Mouse (Mus musculus): ENCODE data around the gene Clec9a. TPM values are rescaled to one million over a fixed set of nuclear protein-coding genes. Genes with fewer than 3 reads are reported as not detected.

The Clec9a gene
- 5.4 and 8.7 TPM in 2 replicates for polyA plus RNA-seq (2012; rRNA removed)

- 87% methylated on average over 2 of the region's 2 CpGs for whole genome bisulfite sequencing
- no peak within 1 kb of the TSS for H3K27ac ChIP-seq (ENCODE audit: insufficient read depth, low read length)
- TF ChIP-seq CTCF (IDR thresholded peaks at IDR 0.05; ENCODE audit: extremely low read depth, insufficient read depth, insufficient read length, insufficient replicate concordance) (no peak), POLR2A (IDR thresholded peaks at IDR 0.05; ENCODE audit: low read depth, low read length) (no peak)
Measured at GRCm38 (mm10) chr6:129408562-129408961, at the start of gene Clec9a. TSS of gene Clec9a (plus strand) at chr6:129408862.

GRCm38 (mm10) chr6:129359515-129359914 lies 49.1 kb upstream of the Clec9a start:
- Histone ChIP-seq H3K27me3 (ENCODE audit: control insufficient read depth, insufficient read depth, low read length) (no peaks in the 10 kb centered on the region), H3K36me3 (ENCODE audit: control insufficient read depth, insufficient read depth, low read length) (no peaks in the 10 kb centered on the region), H3K4me3 (ENCODE audit: extremely low read depth, insufficient read depth, insufficient read length) (no peak overlapping the region), H3K4me1 (ENCODE audit: control insufficient read depth, insufficient read depth, insufficient read length) (peaks cover 3% of the 10 kb centered on the region; the same call in 1 of the 2 replicates), H3K27ac (ENCODE audit: insufficient read depth, low read length) (no peak overlapping the region)
- WGBS, result 80% methylated on average over 2 of the region's 2 CpGs
- TF ChIP-seq CTCF (IDR thresholded peaks at IDR 0.05; ENCODE audit: extremely low read depth, insufficient read depth, insufficient read length, insufficient replicate concordance) (no peak), POLR2A (IDR thresholded peaks at IDR 0.05; ENCODE audit: low read depth, low read length) (no peak)
- no peak for DNase-seq (ENCODE audit: low read depth in 1 of 2, low spot score in 2 of 2)

More at GRCm38 (mm10) chr6:129408562-129408961, at the start of gene Clec9a:
- DNase-seq (ENCODE audit: low read depth in 1 of 2, low spot score in 2 of 2), result no peak
- Histone ChIP-seq H3K27me3 (ENCODE audit: control insufficient read depth, insufficient read depth, low read length) (no peaks in the 10 kb centered on the region), H3K36me3 (ENCODE audit: control insufficient read depth, insufficient read depth, low read length) (no peaks in the 10 kb centered on the region), H3K4me1 (ENCODE audit: control insufficient read depth, insufficient read depth, insufficient read length) (peaks cover 1% of the 10 kb centered on the region; the same call in 1 of the 2 replicates), H3K4me3 (ENCODE audit: extremely low read depth, insufficient read depth, insufficient read length) (no peak within 1 kb of the TSS)

- no peak overlapping the region for H3K4me3 ChIP-seq (ENCODE audit: extremely low read depth, insufficient read depth, insufficient read length)
- TF ChIP-seq POLR2A (IDR thresholded peaks at IDR 0.05; ENCODE audit: low read depth, low read length) (no peak), CTCF (IDR thresholded peaks at IDR 0.05; ENCODE audit: extremely low read depth, insufficient read depth, insufficient read length, insufficient replicate concordance) (no peak)
- no peaks in the 10 kb centered on the region; the same call in 1 of the 2 replicates for H3K4me1 ChIP-seq (ENCODE audit: control insufficient read depth, insufficient read depth, insufficient read length)
- WGBS, result 94% methylated on average over 1 of the region's 1 CpGs
- no peaks in the 10 kb centered on the region for H3K36me3 ChIP-seq (ENCODE audit: control insufficient read depth, insufficient read depth, low read length)
- DNase-seq (ENCODE audit: low read depth in 1 of 2, low spot score in 2 of 2), result no peak
- no peaks in the 10 kb centered on the region for H3K27me3 ChIP-seq (ENCODE audit: control insufficient read depth, insufficient read depth, low read length)
- H3K27ac ChIP-seq (ENCODE audit: insufficient read depth, low read length), result no peak overlapping the region
Measured at GRCm38 (mm10) chr6:129363942-129364341, 44.7 kb upstream of the Clec9a start.

- DNase-seq (ENCODE audit: low read depth in 1 of 2, low spot score in 2 of 2), result peak; percentile 48 to 56
Measured at GRCm38 (mm10) chr6:129365959-129366359, 42.7 kb upstream of the Clec9a start.

GRCm38 (mm10) chr6:129369374-129370132 lies 39.1 kb upstream of the Clec9a start:
- no peak for DNase-seq (ENCODE audit: low read depth in 1 of 2, low spot score in 2 of 2)
- H3K4me3 ChIP-seq (ENCODE audit: extremely low read depth, insufficient read depth, insufficient read length), result no peak overlapping the region
- H3K36me3 ChIP-seq (ENCODE audit: control insufficient read depth, insufficient read depth, low read length), result no peaks in the 10 kb centered on the region
- 58% methylated on average over 7 of the region's 7 CpGs for WGBS
- TF ChIP-seq POLR2A (IDR thresholded peaks at IDR 0.05; ENCODE audit: low read depth, low read length), result no peak
- no peak for TF ChIP-seq CTCF (IDR thresholded peaks at IDR 0.05; ENCODE audit: extremely low read depth, insufficient read depth, insufficient read length, insufficient replicate concordance)
- peaks cover 2% of the 10 kb centered on the region; the same call in 1 of the 2 replicates for H3K4me1 ChIP-seq (ENCODE audit: control insufficient read depth, insufficient read depth, insufficient read length)
- H3K27me3 ChIP-seq (ENCODE audit: control insufficient read depth, insufficient read depth, low read length), result no peaks in the 10 kb centered on the region
- H3K27ac ChIP-seq (ENCODE audit: insufficient read depth, low read length), result no peak overlapping the region; the same call in none of the 2 replicates

More at GRCm38 (mm10) chr6:129365959-129366359, 42.7 kb upstream of the Clec9a start:
- H3K36me3 ChIP-seq (ENCODE audit: control insufficient read depth, insufficient read depth, low read length), result no peaks in the 10 kb centered on the region
- peaks cover 2% of the 10 kb centered on the region; the same call in 1 of the 2 replicates for H3K4me1 ChIP-seq (ENCODE audit: control insufficient read depth, insufficient read depth, insufficient read length)
- H3K27me3 ChIP-seq (ENCODE audit: control insufficient read depth, insufficient read depth, low read length), result no peaks in the 10 kb centered on the region
- no peak overlapping the region for H3K4me3 ChIP-seq (ENCODE audit: extremely low read depth, insufficient read depth, insufficient read length)
- TF ChIP-seq CTCF (IDR thresholded peaks at IDR 0.05; ENCODE audit: extremely low read depth, insufficient read depth, insufficient read length, insufficient replicate concordance), result peak; percentile 38; the same call in 1 of the 2 replicates
- no peak for TF ChIP-seq POLR2A (IDR thresholded peaks at IDR 0.05; ENCODE audit: low read depth, low read length)
- H3K27ac ChIP-seq (ENCODE audit: insufficient read depth, low read length), result no peak overlapping the region
- 7% methylated on average over 6 of the region's 6 CpGs for WGBS

- H3K27ac ChIP-seq (ENCODE audit: insufficient read depth, low read length), result no peak overlapping the region
- H3K4me1 ChIP-seq (ENCODE audit: control insufficient read depth, insufficient read depth, insufficient read length), result peaks cover 4% of the 10 kb centered on the region; the same call in 1 of the 2 replicates
- TF ChIP-seq CTCF (IDR thresholded peaks at IDR 0.05; ENCODE audit: extremely low read depth, insufficient read depth, insufficient read length, insufficient replicate concordance) (no peak), POLR2A (IDR thresholded peaks at IDR 0.05; ENCODE audit: low read depth, low read length) (no peak)
- 6% methylated on average over 2 of the region's 2 CpGs for WGBS
- no peaks in the 10 kb centered on the region for H3K27me3 ChIP-seq (ENCODE audit: control insufficient read depth, insufficient read depth, low read length)
- no peaks in the 10 kb centered on the region for H3K36me3 ChIP-seq (ENCODE audit: control insufficient read depth, insufficient read depth, low read length)
- DNase-seq (ENCODE audit: low read depth in 1 of 2, low spot score in 2 of 2), result peak; percentile 11 to 27
- H3K4me3 ChIP-seq (ENCODE audit: extremely low read depth, insufficient read depth, insufficient read length), result no peak overlapping the region
Measured at GRCm38 (mm10) chr6:129374937-129375471, 33.7 kb upstream of the Clec9a start.
